Mouse (Mus musculus) midbrain, postnatal 0 days (tissue): ENCODE measurements at regions not wholly inside any gene's neighbourhood (a gene's known extent, or its start where the extent isn't known, plus 50 kb on each side); places are given as distances from the start of the nearest gene placed in this dataset.

ENCODE experiments used
- ATAC-seq: fragments of 200-750 bp; cut with Nextera tagmentation; 2 replicates; pipeline ENCODE4 v1.8.0; 2017; ENCODE audit warnings: moderate number of reproducible peaks, mild to moderate bottlenecking, moderate TSS enrichment, moderate library complexity; ENCODE audit not compliant: low FRiP score
- DNase-seq: peaks from one replicate; pipeline ENCODE4 v3.0.0-alpha.2; 2015; ENCODE audit warnings: low spot score
- H3K27ac ChIP-seq: fragments of 300-500 bp; sonication (generic); 2 replicates; pipeline ENCODE4 v1.5.1; 2014; ENCODE audit warnings: low read depth, mild to moderate bottlenecking, low read length, mixed read lengths
- H3K27me3 ChIP-seq: fragments of 300-500 bp; sonication (generic); 2 replicates; pipeline ENCODE4 v1.6.1; 2014; ENCODE audit warnings: low read length, control low read depth, mixed read lengths; ENCODE audit not compliant: insufficient read depth
- H3K36me3 ChIP-seq: fragments of 300-500 bp; sonication (generic); 2 replicates; pipeline ENCODE4 v1.6.1; 2014; ENCODE audit warnings: low read length, control low read depth, mixed read lengths; ENCODE audit not compliant: insufficient read depth
- H3K4me1 ChIP-seq: fragments of 300-500 bp; sonication (generic); 2 replicates; pipeline ENCODE4 v1.6.1; 2014; ENCODE audit warnings: mild to moderate bottlenecking, control low read depth, antibody characterized with exemption, low read length, mixed read lengths; ENCODE audit not compliant: insufficient read depth
- H3K4me2 ChIP-seq: fragments of 300-500 bp; sonication (generic); 2 replicates; pipeline ENCODE4 v1.6.1; 2014; ENCODE audit warnings: low read depth, mild to moderate bottlenecking, low read length, mixed read lengths; ENCODE audit not compliant: poor library complexity, severe bottlenecking
- H3K4me3 ChIP-seq: fragments of 300-500 bp; sonication (generic); 2 replicates; pipeline ENCODE4 v1.5.1; 2014; ENCODE audit warnings: low read depth, mild to moderate bottlenecking, low read length, moderate library complexity
- H3K9ac ChIP-seq: fragments of 300-500 bp; sonication (generic); replicated peaks from 2 replicates; pipeline ENCODE4 v1.6.1; 2014; ENCODE audit warnings: mild to moderate bottlenecking, low read length, moderate library complexity, mixed read lengths; ENCODE audit not compliant: poor library complexity, severe bottlenecking
- H3K9me3 ChIP-seq: fragments of 300-500 bp; sonication (generic); 2 replicates; pipeline ENCODE4 v1.6.1; 2016; ENCODE audit warnings: low read length, control low read depth
- CTCF ChIP-seq: IDR thresholded peaks from 2 replicates; pipeline ENCODE4 v1.5.1; 2016; ENCODE audit warnings: antibody characterized with exemption, mild to moderate bottlenecking
- WGBS: fragments of 180-500 bp; shearing (Covaris S2); extraction: QIAGEN DNeasy Blood & Tissue Kit; methylation state at CpG from one replicate; pipeline ENCODE4 v1.1.7; 2014; 5-methylcytosine and 5-hydroxymethylcytosine counted together

DNA sequence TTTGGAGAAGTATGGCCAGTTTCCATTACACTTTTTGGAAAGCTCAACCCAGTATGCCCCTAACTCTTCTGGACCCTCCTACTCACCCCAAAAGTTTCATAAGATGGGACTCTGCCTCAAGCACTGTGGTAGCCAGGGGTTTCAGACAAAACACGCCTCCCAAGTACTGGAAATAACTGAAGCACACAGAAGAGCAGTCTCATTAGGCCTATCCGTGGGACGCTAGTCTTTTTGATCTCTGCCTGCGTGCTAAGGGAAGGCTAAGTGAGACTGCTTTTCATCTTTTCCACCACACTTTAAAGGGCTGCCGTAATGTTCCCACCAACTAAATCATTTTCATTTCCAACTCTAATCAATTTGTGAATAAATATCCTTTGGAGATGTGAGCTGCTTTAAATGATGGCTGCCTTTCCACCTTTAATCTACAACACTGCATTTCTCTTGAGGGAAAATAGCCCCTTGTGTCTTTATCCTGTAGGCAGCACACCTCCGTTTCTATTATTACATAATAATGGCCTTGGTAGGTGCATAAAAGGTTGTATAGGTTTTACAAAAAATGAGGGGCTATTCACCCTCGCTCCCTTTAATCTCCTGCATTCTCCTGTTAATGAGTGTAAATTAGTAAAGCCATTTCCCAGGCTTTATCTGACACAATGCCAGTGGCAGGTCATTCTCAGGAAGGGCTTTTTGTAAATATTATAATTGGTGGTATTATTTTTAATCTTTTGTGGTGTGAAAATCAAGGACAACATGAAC, 65.5 kb upstream of the Cldn18 start:
- DNase-seq (no peak), ATAC-seq (no peak)
- 35% methylated on average over 7 of the region's 7 CpGs for WGBS

DNA sequence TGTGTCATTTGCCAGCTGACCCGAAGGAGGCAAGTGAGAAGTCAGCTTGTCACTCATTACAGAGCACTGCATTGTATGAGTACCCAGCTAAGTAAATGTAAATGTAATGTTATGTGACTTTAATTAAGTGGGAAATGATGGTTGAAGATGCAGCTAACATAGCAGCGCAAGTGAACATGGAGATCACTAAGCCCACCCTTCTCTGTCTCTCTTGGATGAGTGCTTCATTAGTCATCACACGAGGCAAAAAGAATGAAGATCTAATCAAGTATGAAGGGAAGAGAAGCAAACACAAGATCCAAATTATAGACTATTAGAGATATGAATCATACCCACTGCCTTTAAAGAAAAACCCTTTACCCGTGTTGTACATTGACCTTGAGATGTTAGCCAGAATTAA, 61.8 kb upstream of the Cldn18 start:
- Histone ChIP-seq H3K36me3 (no peaks in the 10 kb centered on the region), H3K4me3 (no peak overlapping the region), H3K9me3 (no peaks in the 10 kb centered on the region), H3K9ac (no peak overlapping the region), H3K27ac (no peak overlapping the region), H3K4me2 (no peak overlapping the region), H3K4me1 (no peaks in the 10 kb centered on the region), H3K27me3 (no peaks in the 10 kb centered on the region)
- ATAC-seq = no peak
- DNase-seq = no peak
- TF ChIP-seq CTCF = no peak
- WGBS = 85% methylated on average over 4 of the region's 4 CpGs

More for the DNA sequence above, 65.5 kb upstream of the Cldn18 start:
- H3K27me3 ChIP-seq = no peaks in the 10 kb centered on the region
- H3K4me3 ChIP-seq = no peak overlapping the region
- no peak for TF ChIP-seq CTCF
- no peak overlapping the region for H3K9ac ChIP-seq
- H3K36me3 ChIP-seq = no peaks in the 10 kb centered on the region
- no peaks in the 10 kb centered on the region for H3K9me3 ChIP-seq
- no peaks in the 10 kb centered on the region for H3K4me1 ChIP-seq
- no peak overlapping the region for H3K4me2 ChIP-seq
- H3K27ac ChIP-seq = no peak overlapping the region

DNA sequence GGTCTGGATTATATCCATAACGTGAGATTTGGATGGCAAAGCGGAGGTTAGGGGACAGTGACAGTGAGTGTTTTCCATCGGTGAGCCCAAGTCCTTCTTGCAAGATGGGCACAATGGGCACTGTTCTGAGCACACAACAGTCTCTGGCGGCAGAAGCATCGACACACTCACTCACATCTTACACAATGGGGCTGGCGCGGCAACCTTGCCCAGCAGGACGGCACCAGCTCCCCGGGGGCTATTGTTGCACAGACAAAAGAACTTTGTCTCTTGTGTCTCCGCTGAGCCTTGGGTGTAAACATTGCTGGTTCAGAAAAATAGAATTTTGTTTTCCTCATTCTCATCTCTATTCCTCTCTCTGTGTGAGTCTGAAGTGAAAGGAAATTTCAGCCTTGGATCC, 53.6 kb upstream of the Cldn18 start:
- no peak for DNase-seq
- no peaks in the 10 kb centered on the region for H3K36me3 ChIP-seq
- no peaks in the 10 kb centered on the region for H3K27me3 ChIP-seq
- WGBS = 11% methylated on average over 10 of the region's 10 CpGs
- no peak overlapping the region for H3K27ac ChIP-seq
- TF ChIP-seq CTCF = no peak
- H3K4me2 ChIP-seq = no peak overlapping the region
- H3K4me3 ChIP-seq = no peak overlapping the region
- ATAC-seq = no peak
- H3K9ac ChIP-seq = no peak overlapping the region
- H3K4me1 ChIP-seq = no peaks in the 10 kb centered on the region
- no peaks in the 10 kb centered on the region for H3K9me3 ChIP-seq
